Mouse (Mus musculus): ENCODE data around the gene Scp2. TPM values are rescaled to one million over a fixed set of nuclear protein-coding genes. Genes with fewer than 3 reads are reported as not detected.
A peak's percentile ranks its signal among the peaks of the same experiment; 100 is the strongest.
"Not testable (repeated sequence)": the region's sequence is repeated elsewhere in the genome, so short reads cannot be mapped to it uniquely, and the experiment has no call there.

The Scp2 gene
- polyA plus RNA-seq, 1 experiment from 2014 or later: 228 TPM

GRCm38 (mm10) chr4:108092741-108093397, 51.9 kb downstream of the Scp2 start:
- Histone ChIP-seq H3K27me3 (no peaks in the 10 kb centered on the region), H3K9me3 (replicated peaks) (no peaks in the 10 kb centered on the region), H3K9ac (no peak overlapping the region), H3K4me2 (no peak overlapping the region), H3K4me3 (replicated peaks) (no peak overlapping the region), H3K36me3 (peaks cover 16% of the 10 kb centered on the region), H3K27ac (no peak overlapping the region), H3K4me1 (no peaks in the 10 kb centered on the region)
- 84% methylated on average over 6 of the region's 6 CpGs for WGBS
- no peak for ATAC-seq (replicated peaks; ENCODE audit: low FRiP score)

GRCm38 (mm10) chr4:108083993-108084392, 60.8 kb downstream of the Scp2 start:
- no peaks in the 10 kb centered on the region for H3K27me3 ChIP-seq
- no peak overlapping the region for H3K27ac ChIP-seq
- H3K4me1 ChIP-seq: no peaks in the 10 kb centered on the region
- 95% methylated on average over 2 of the region's 2 CpGs for WGBS
- H3K4me2 ChIP-seq: no peak overlapping the region
- H3K4me3 ChIP-seq (replicated peaks): no peak overlapping the region
- ATAC-seq (replicated peaks; ENCODE audit: low FRiP score): no peak
- peaks cover 7% of the 10 kb centered on the region; the same call in 1 of the 2 replicates for H3K36me3 ChIP-seq
- no peak overlapping the region for H3K9ac ChIP-seq
- no peaks in the 10 kb centered on the region for H3K9me3 ChIP-seq (replicated peaks)

GRCm38 (mm10) chr4:108083032-108083735, 61.6 kb downstream of the Scp2 start:
- 81% methylated on average over 6 of the region's 6 CpGs for WGBS
- H3K4me2 ChIP-seq: no peak overlapping the region
- no peaks in the 10 kb centered on the region for H3K4me1 ChIP-seq
- ATAC-seq (replicated peaks; ENCODE audit: low FRiP score): no peak
- no peak overlapping the region for H3K4me3 ChIP-seq (replicated peaks)
- H3K9me3 ChIP-seq (replicated peaks): no peaks in the 10 kb centered on the region
- H3K27me3 ChIP-seq: no peaks in the 10 kb centered on the region
- H3K36me3 ChIP-seq: peaks cover 7% of the 10 kb centered on the region; the same call in 1 of the 2 replicates
- no peak overlapping the region for H3K9ac ChIP-seq
- H3K27ac ChIP-seq: no peak overlapping the region

GRCm38 (mm10) chr4:108082401-108082806, 62.4 kb downstream of the Scp2 start:
- 90% methylated on average over 2 of the region's 2 CpGs for WGBS
- Histone ChIP-seq H3K36me3 (peaks cover 7% of the 10 kb centered on the region; the same call in 1 of the 2 replicates), H3K4me2 (no peak overlapping the region), H3K9ac (no peak overlapping the region), H3K27me3 (no peaks in the 10 kb centered on the region), H3K4me1 (no peaks in the 10 kb centered on the region), H3K4me3 (replicated peaks) (no peak overlapping the region), H3K9me3 (replicated peaks) (no peaks in the 10 kb centered on the region), H3K27ac (no peak overlapping the region)
- no peak for ATAC-seq (replicated peaks; ENCODE audit: low FRiP score)

GRCm38 (mm10) chr4:108080876-108081275, 63.9 kb downstream of the Scp2 start:
- Histone ChIP-seq H3K4me3 (replicated peaks) (no peak overlapping the region), H3K4me1 (no peaks in the 10 kb centered on the region), H3K9me3 (replicated peaks) (no peaks in the 10 kb centered on the region), H3K9ac (no peak overlapping the region), H3K4me2 (no peak overlapping the region), H3K27ac (no peak overlapping the region), H3K27me3 (no peaks in the 10 kb centered on the region), H3K36me3 (peaks cover 7% of the 10 kb centered on the region; the same call in 1 of the 2 replicates)
- WGBS: 75% methylated on average over 5 of the region's 5 CpGs
- no peak for ATAC-seq (replicated peaks; ENCODE audit: low FRiP score)

- Histone ChIP-seq H3K27ac (no peak overlapping the region), H3K36me3 (peaks cover 4% of the 10 kb centered on the region; the same call in 1 of the 2 replicates), H3K9me3 (replicated peaks) (no peaks in the 10 kb centered on the region), H3K4me2 (no peak overlapping the region), H3K4me3 (replicated peaks) (no peak overlapping the region), H3K27me3 (no peaks in the 10 kb centered on the region), H3K9ac (no peak overlapping the region), H3K4me1 (no peaks in the 10 kb centered on the region)
- no peak for ATAC-seq (replicated peaks; ENCODE audit: low FRiP score)
- 54% methylated on average over 2 of the region's 2 CpGs for WGBS
Measured at GRCm38 (mm10) chr4:108079762-108080161, 65.0 kb downstream of the Scp2 start.

GRCm38 (mm10) chr4:108079191-108079590, 65.6 kb downstream of the Scp2 start:
- 83% methylated on average over 15 of the region's 15 CpGs for WGBS
- H3K9ac ChIP-seq: not testable (repeated sequence)

GRCm38 (mm10) chr4:108077224-108077955, 67.4 kb downstream of the Scp2 start:
- H3K9me3 ChIP-seq (replicated peaks): no peaks in the 10 kb centered on the region
- WGBS: 82% methylated on average over 3 of the region's 3 CpGs
- no peaks in the 10 kb centered on the region for H3K27me3 ChIP-seq
- no peak overlapping the region for H3K27ac ChIP-seq
- no peaks in the 10 kb centered on the region for H3K4me1 ChIP-seq
- H3K9ac ChIP-seq: no peak overlapping the region
- no peak overlapping the region for H3K4me2 ChIP-seq
- no peak overlapping the region for H3K4me3 ChIP-seq (replicated peaks)
- H3K36me3 ChIP-seq: peaks cover 1% of the 10 kb centered on the region; the same call in 1 of the 2 replicates
- no peak for ATAC-seq (replicated peaks; ENCODE audit: low FRiP score)

More at GRCm38 (mm10) chr4:108079191-108079590, 65.6 kb downstream of the Scp2 start:
- not testable (repeated sequence) for H3K27me3 ChIP-seq; H3K27ac ChIP-seq; H3K4me2 ChIP-seq; H3K36me3 ChIP-seq; ATAC-seq (replicated peaks; ENCODE audit: low FRiP score); H3K4me3 ChIP-seq (replicated peaks); H3K9me3 ChIP-seq (replicated peaks); H3K4me1 ChIP-seq

GRCm38 (mm10) chr4:108074204-108074823, 70.5 kb downstream of the Scp2 start:
- no peak for ATAC-seq (replicated peaks; ENCODE audit: low FRiP score)
- Histone ChIP-seq H3K4me1 (peaks cover 12% of the 10 kb centered on the region), H3K4me3 (replicated peaks) (no peak overlapping the region), H3K27ac (no peak overlapping the region), H3K36me3 (peaks cover 2% of the 10 kb centered on the region; the same call in 1 of the 2 replicates), H3K9ac (no peak overlapping the region), H3K27me3 (no peaks in the 10 kb centered on the region), H3K4me2 (no peak overlapping the region), H3K9me3 (replicated peaks) (no peaks in the 10 kb centered on the region)
- 88% methylated on average over 3 of the region's 3 CpGs for WGBS

- ATAC-seq (replicated peaks; ENCODE audit: low FRiP score): no peak
- no peak overlapping the region for H3K4me2 ChIP-seq
- 89% methylated on average over 3 of the region's 3 CpGs for WGBS
Measured at GRCm38 (mm10) chr4:108072086-108072485, 72.7 kb downstream of the Scp2 start.

GRCm38 (mm10) chr4:108071235-108071901, 73.4 kb downstream of the Scp2 start:
- peaks cover 14% of the 10 kb centered on the region; the same call in 1 of the 2 replicates for H3K36me3 ChIP-seq
- H3K9ac ChIP-seq: peak overlapping the region; percentile 50
- H3K27me3 ChIP-seq: no peaks in the 10 kb centered on the region
- H3K4me1 ChIP-seq: peaks cover 13% of the 10 kb centered on the region
- H3K4me2 ChIP-seq: peak overlapping the region; percentile 62
- peak; percentile 97 for ATAC-seq (replicated peaks; ENCODE audit: low FRiP score)
- H3K9me3 ChIP-seq (replicated peaks): no peaks in the 10 kb centered on the region
- H3K27ac ChIP-seq: no peak overlapping the region
- WGBS: 3% methylated on average over 26 of the region's 26 CpGs
- H3K4me3 ChIP-seq (replicated peaks): peak overlapping the region; percentile 53

More at GRCm38 (mm10) chr4:108072086-108072485, 72.7 kb downstream of the Scp2 start:
- Histone ChIP-seq H3K36me3 (peaks cover 14% of the 10 kb centered on the region; the same call in 1 of the 2 replicates), H3K4me3 (replicated peaks) (no peak overlapping the region), H3K4me1 (peaks cover 13% of the 10 kb centered on the region), H3K9ac (no peak overlapping the region), H3K27me3 (no peaks in the 10 kb centered on the region), H3K9me3 (replicated peaks) (no peaks in the 10 kb centered on the region), H3K27ac (no peak overlapping the region)
